Mouse (Mus musculus): ENCODE data around the gene Midn.

Gene Midn

DNA sequence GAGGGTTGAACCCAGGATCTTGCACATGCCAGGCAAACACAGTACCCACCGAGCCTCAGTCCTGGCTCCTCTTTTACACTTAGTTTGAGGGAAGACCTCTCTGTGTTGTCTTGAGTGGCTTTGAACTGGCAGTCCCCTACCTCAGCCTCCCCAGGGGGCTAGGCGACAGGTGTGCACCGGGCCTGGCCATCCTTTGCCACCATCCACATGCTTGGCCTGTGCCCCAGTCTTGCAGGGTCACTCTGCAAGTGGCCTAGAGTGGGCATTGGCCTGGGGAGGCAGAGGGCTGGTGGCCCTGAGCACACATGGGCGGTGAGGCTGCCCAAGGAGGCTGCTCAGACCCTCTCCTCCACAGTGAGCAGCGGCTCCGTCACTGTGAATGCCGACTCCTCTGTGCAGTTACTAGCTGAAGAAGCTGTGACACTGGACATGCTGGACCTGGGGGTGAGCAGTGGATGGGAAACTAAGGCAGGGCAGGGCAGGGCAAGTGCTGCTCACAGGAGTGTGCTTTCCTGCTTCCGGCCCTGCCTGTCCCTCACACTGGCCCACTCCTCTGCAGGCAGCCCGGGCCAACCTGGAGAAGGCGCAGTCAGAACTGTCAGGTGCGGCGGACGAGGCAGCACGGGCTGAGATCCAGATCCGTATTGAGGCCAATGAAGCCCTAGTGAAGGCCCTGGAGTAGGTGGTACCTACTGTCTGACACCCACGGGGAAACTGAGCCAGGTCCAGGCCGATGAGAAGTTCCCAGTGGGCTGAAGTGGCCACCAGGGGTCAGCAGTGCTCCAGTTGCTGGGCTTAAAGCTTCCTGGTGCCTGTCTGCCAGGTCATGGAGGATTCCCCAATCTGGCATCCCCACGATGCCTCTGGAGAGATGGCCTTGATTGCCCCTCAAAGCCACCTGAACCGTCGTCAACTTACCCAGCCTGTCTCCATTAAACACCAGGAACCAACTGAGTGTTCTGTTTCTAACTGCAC is 2.9 kb upstream of the Midn start:
- DNase-seq, result peak; percentile 74 to 89

GRCm38 (mm10) chr10:80145896-80146295 is 2.2 kb upstream of the Midn start:
- peak; percentile 80 to 84 for DNase-seq

- peak; percentile 70 to 79 for DNase-seq
These were observed 1.5 kb upstream of the Midn start for GRCm38 (mm10) chr10:80146568-80147011.

- DNase-seq, result peak in 1 of 2 experiments; percentile 40
These were observed 840 bp upstream of the Midn start for GRCm38 (mm10) chr10:80147146-80147718.

- DNase-seq, result peak; percentile 96 to 97
These were observed 678 bp downstream of the Midn start for GRCm38 (mm10) chr10:80148610-80149290.

GRCm38 (mm10) chr10:80149291-80150225 is 1.5 kb downstream of the Midn start:
- DNase-seq, result peak; percentile 98 to 99

DNA sequence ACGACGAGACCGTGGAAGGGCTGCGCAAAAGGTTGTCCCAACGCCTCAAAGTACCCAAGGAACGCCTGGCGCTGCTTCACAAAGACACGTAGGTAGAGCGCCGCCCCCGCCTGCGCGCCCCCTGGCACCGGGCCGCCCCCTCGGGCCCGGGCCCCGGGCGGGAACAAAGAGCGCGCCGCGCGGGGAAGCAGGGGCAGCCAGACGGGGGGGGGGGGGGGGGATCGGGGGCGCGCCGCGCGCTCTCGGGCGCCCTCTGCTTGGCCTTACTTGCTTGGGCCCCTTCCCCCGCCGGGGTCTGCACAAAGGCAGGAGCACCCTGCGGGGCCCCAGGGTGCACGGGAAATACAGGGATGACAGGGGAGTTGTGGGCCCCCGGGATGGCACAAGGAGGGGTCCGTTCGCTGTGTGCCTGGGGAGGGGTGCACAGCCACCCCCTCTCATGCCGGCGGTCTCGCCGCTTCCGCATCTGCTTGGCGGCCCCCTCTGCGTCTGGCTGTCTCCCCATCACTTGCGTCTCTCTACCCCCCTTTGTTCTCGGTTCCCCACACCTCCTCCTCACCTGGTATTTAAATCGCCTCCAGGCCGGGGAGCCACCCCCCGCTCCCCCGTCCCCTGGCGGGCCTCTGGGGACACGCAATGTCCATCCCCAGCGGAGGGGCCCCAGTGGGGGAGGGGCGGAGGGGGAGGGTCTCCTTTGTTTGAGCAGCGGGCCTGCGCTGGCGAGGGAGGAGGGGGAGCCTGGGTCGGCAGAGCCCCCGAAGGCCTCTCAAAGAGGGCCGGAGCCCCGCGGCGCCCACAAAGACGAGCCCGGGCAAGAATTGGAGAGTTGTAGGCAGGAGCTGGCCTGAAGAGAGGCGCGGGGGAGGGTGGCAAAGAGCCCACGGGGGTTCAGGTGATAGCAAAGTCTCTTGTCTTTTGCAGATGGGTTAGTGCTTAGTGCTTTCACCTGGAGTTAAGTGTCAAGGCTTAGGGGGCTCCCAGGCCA is 2.4 kb downstream of the Midn start:
- DNase-seq, result peak in 1 of 2 experiments; percentile 70

GRCm38 (mm10) chr10:80151211-80152034 is 3.4 kb downstream of the Midn start:
- peak; percentile 91 for DNase-seq

DNA sequence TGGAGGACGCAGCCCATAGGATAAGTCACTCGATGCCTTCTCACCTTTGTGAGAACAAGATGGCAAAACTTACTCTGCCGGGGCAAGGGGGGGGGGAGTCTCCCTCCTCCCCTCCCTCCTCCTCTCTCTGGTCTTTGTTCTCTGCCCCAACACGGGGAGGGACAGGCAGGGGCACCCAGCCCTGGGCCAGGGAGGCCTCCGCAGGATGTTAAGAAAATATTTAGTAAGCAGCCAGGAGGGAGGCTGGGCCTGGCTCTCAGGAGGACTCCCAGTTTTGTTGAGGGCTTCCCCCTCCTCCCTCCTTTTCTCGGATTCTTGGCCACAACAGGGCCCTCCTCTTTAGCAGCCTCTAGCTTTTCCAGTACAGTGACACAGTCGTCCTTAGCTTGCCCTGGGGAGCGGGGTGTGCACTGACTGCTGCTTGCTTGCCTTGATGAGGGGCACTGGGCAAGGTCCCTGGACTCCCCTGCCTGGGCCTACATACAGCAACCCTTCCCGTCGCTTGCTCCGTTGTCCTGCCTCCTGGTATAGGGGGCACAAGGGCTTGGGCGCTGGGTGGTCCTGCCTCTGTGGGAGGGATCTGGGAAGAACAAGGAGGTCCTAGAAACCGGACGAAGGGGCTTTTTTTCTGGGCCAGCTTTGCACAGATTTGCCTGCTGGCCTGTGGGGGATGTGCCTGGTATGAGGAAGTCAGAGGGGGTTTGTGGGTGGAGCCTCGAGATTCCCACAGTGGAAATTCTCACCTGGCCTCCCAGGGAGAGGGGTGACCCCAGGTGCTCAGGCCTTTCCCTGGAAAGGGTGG is 4.2 kb downstream of the Midn start:
- DNase-seq, result peak; percentile 77 to 86

DNA sequence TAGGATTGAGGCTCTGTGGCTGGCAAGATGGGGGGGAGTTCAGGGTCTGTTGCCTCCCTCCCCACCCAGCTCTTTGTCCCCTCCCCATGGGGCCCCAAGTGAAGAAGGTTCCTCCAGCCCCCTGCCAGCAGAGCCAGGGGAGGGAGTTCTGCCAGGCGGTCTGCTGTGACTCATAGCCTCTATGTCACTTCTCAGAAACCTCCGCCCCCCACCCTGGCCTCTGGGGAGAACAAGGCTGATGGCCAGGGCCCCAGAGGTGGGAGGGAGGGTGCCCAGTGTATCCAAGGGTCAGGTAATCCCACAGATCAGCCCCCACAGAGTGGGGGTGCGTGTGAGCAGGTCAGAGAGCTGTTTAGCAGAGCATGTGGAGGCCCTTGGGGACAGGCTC is 4.8 kb downstream of the Midn start:
- DNase-seq, result peak; percentile 85 to 86

DNA sequence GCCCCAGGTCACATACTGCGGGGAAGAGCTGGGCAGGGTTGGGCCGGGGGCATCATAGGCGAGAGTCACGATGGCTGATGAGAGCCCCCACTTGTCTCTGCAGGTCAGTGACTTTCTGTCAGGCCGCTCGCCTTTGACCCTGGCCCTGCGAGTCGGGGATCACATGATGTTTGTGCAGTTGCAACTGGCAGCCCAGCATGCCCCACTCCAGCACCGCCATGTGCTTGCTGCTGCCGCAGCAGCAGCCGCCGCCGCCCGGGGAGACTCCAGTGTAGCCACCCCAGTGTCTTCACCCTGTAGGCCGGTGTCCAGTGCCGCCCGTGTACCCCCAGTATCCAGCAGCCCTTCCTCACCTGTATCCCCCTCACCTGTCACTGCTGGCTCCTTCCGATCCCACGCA is 5.6 kb downstream of the Midn start:
- DNase-seq, result peak; percentile 76

DNA sequence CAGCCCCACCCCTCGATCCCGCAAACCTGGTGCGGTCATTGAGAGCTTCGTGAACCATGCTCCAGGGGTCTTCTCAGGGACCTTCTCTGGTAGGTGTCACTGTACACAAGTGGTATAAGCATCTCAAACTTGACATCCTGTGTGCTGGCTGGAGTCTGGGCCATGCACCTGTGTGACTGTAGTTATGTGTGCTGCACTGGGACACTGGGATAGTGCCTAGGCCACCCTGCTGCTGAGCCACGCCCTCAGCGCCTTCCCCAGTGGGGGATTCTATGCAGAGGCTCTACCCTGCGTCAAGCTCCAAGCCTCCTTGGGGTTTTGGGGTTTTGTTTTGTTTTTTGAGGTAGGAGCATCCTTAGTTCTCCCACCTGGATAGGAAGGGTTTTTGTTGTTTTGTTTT is 6.3 kb downstream of the Midn start:
- no peak for DNase-seq

- no peak for DNase-seq
These were observed 7.2 kb downstream of the Midn start for GRCm38 (mm10) chr10:80155277-80155676.

GRCm38 (mm10) chr10:80156002-80156751 is 8.1 kb downstream of the Midn start:
- peak in 1 of 2 experiments; percentile 17 for DNase-seq

DNA sequence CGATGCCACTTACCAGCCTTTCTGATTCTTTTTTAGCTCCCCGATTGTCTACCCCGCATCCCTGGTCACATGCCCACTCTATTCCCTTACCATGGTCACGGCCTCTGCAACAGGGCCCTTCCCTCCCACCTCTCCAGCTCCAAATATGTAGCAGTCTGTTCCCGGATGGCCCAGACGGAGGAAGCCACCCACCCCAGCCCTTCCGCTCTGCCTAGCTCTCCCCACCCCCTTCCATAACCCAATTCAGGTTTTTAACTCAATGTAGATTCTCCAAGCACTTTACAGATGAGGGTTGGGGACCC is 8.6 kb downstream of the Midn start:
- peak; percentile 66 to 81 for DNase-seq

DNA sequence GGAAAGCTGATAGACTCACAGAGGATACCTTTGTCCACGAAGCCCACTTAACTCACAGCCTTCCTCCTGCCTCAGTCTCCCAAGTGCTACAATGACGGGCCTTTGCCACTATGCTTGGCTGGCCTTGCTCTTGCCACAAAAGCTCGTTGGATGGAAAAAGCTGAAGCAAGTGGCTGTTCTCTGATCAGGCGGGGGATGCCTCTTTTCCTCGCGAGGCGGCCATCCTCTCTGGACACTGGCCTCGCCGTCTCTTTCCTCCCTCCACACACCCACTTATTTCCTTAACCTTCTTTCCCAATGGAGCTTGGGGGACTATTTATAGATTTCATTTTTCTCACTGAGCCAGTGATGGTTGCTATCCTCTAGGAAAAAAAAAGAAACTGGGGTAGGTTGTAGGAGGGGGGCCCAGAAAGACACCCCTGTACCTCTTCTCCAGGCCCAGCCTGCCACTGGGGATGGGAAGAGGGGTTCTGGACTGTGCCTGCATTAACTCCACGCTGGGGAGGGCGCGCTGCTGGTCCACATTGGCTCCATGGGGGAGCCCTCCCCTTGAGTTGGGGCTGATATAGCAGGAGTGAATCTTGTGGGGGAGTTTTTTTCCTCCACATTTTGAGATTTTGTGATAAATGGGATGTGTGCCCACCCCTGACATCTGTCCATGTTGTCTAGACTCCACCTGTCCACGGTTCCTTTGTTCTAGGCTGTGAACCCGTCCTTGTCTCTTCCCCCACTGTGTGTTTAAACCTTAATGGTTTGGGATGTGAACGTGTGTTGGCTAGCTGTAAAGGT is 9.3 kb downstream of the Midn start:
- no peak for DNase-seq

DNA sequence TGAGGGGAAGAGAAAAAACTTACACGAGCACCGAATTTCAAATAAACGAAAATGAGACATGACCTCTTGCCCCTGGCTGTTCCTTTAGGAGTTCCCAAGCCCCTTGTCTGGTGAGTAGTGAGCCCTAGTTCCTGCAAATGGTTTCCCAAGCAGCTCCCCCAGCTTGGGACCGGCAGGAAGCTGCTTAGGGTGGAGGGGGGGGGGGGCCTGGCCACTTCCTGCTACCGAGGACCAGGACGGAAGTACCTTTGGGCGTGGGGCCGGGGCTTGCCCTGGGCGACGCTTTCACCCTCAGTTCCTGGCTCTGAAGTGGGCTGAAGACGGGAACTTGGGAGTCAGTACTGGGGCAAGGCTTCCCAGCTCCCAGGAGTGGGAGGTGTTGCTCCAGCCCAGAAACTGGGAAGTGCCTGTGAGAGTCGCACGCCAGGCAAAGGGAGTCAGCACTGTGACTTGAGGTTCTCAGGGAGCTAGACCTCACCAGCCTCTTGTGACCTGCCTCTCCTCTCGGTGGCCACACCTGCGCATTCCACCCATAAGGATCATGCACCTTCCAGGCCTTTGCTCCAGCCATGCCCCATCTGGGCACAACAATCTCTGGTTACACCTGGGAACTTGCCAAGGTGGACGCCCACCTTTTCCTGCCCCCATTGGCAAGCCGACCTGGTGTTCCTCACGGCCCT is 10.4 kb downstream of the Midn start:
- DNase-seq, result peak; percentile 82 to 83
